Mouse (Mus musculus) kidney, adult 10 weeks (tissue): ENCODE results near the gene Car9. TPM values are rescaled to one million over a fixed set of nuclear protein-coding genes. Genes with fewer than 3 reads are reported as not detected.

Experiments used
- polyA plus RNA-seq: library from polyadenylated mRNA; stranded (reverse); fragments of 350-450 nt; fragmentation: Illumina TruSeq; extraction: RNeasy Lipid Tissue Mini Kit (QIAGEN cat#74804); gene quantifications from one replicate; pipeline ENCODE4 v1.2.3, GENCODE M21; 2014; ENCODE audit warnings: low read depth, low replicate concordance

The Car9 gene
- polyA plus RNA-seq: 2.0 TPM

GRCm38 (mm10) chr4:43506536-43507185 is at the start of gene Car9:
TSS of gene Car9 (plus strand) at chr4:43506966.

GRCm38 (mm10) chr4:43483535-43484091 is 23.2 kb upstream of the Car9 start, which contains the start of gene Sit1:
TSS of gene Sit1 (minus strand) at chr4:43483734.

GRCm38 (mm10) chr4:43492821-43493185 is 14.0 kb upstream of the Car9 start, which contains the start of gene Ccdc107:
TSS of gene Ccdc107 (plus strand) at chr4:43492900.

GRCm38 (mm10) chr4:43499407-43500333 is 7.1 kb upstream of the Car9 start, which contains the start of gene Arhgef39:
TSS of gene Arhgef39 (minus strand) at chr4:43499695.

GRCm38 (mm10) chr4:43561997-43562768 is 55.4 kb downstream of the Car9 start, which contains the start of the genes Creb3 and Tln1:
TSS of gene Creb3 (plus strand) at chr4:43562332.
TSS of gene Tln1 (minus strand) at chr4:43562691.

Other genes starting within 250 kb of the Car9 start
- 0.73 TPM for gene Atp8b5, start 239.8 kb upstream of the Car9 start, polyA plus RNA-seq
- not detected for gene Rusc2, start 125.0 kb upstream of the Car9 start, polyA plus RNA-seq
- gene Fam166b, start 77.8 kb upstream of the Car9 start, polyA plus RNA-seq: not detected
- gene Tesk1, start 65.0 kb upstream of the Car9 start, polyA plus RNA-seq: 0.32 TPM
- 3.5 TPM for gene Cd72, start 52.3 kb upstream of the Car9 start, polyA plus RNA-seq
- not detected for gene Sit1, start 23.2 kb upstream of the Car9 start, polyA plus RNA-seq
- 16.3 TPM for gene Ccdc107, start 14.1 kb upstream of the Car9 start, polyA plus RNA-seq
- 4.2 TPM for gene Arhgef39, start 7.3 kb upstream of the Car9 start, polyA plus RNA-seq
- gene Tpm2, start 16.8 kb downstream of the Car9 start, polyA plus RNA-seq: 7.9 TPM
- gene Creb3, start 55.4 kb downstream of the Car9 start, polyA plus RNA-seq: 26.8 TPM
- 110 TPM for gene Tln1, start 55.7 kb downstream of the Car9 start, polyA plus RNA-seq
- gene Rgp1, start 71.7 kb downstream of the Car9 start, polyA plus RNA-seq: 3.6 TPM
- 0.93 TPM for gene Gba2, start 71.9 kb downstream of the Car9 start, polyA plus RNA-seq
- gene Msmp, start 77.5 kb downstream of the Car9 start, polyA plus RNA-seq: not detected
- 9.2 TPM for gene Npr2, start 125.0 kb downstream of the Car9 start, polyA plus RNA-seq
- gene Spag8, start 146.6 kb downstream of the Car9 start, polyA plus RNA-seq: not detected
- 13.5 TPM for gene Hint2, start 149.5 kb downstream of the Car9 start, polyA plus RNA-seq
- 2.0 TPM for gene Tmem8b, start 162.0 kb downstream of the Car9 start, polyA plus RNA-seq
- gene Fam221b, start 162.2 kb downstream of the Car9 start, polyA plus RNA-seq: not detected
- not detected for gene Olfr70, start 193.8 kb downstream of the Car9 start, polyA plus RNA-seq
- gene Olfr71, start 203.3 kb downstream of the Car9 start, polyA plus RNA-seq: not detected
- gene Hrct1, start 220.2 kb downstream of the Car9 start, polyA plus RNA-seq: not detected
- gene Spaar, start 223.1 kb downstream of the Car9 start, polyA plus RNA-seq: 1.1 TPM